Mouse (Mus musculus) liver, postnatal 0 days (tissue): ENCODE measurements at regions not wholly inside any gene's neighbourhood (a gene's known extent, or its start where the extent isn't known, plus 50 kb on each side); places are given as distances from the start of the nearest gene placed in this dataset.

ENCODE experiments used
- ATAC-seq: fragments of 200-750 bp; cut with Nextera tagmentation; 2 replicates; pipeline ENCODE4 v1.8.0; 2017; ENCODE audit warnings: mild to moderate bottlenecking, moderate library complexity
- DNase-seq: peaks from one replicate; pipeline ENCODE4 v3.0.0-alpha.2; 2016
- H3K27ac ChIP-seq: fragments of 300-500 bp; sonication (generic); 2 replicates; pipeline ENCODE4 v1.5.1; 2014; ENCODE audit warnings: antibody characterized with exemption, moderate library complexity, mild to moderate bottlenecking, low read depth
- H3K27me3 ChIP-seq: fragments of 300-500 bp; sonication (generic); 2 replicates; pipeline ENCODE4 v1.6.1; 2014; ENCODE audit warnings: low read length, control low read depth, mixed read lengths; ENCODE audit not compliant: insufficient read depth
- H3K36me3 ChIP-seq: fragments of 300-500 bp; sonication (generic); replicated peaks from 2 replicates; pipeline ENCODE4 v1.6.1; 2014; ENCODE audit warnings: mild to moderate bottlenecking, control low read depth, low read length, moderate library complexity, mixed read lengths; ENCODE audit not compliant: insufficient read depth
- H3K4me1 ChIP-seq: fragments of 300-500 bp; sonication (generic); 2 replicates; pipeline ENCODE4 v1.6.1; 2014; ENCODE audit warnings: antibody characterized with exemption, mild to moderate bottlenecking, control low read depth; ENCODE audit not compliant: insufficient read depth
- H3K4me2 ChIP-seq: fragments of 300-500 bp; sonication (generic); 2 replicates; pipeline ENCODE4 v1.6.1; 2014; ENCODE audit warnings: low read depth, mild to moderate bottlenecking, low read length, moderate library complexity, mixed read lengths
- H3K4me3 ChIP-seq: fragments of 300-500 bp; sonication (generic); 2 replicates; pipeline ENCODE4 v1.5.1; 2014; ENCODE audit warnings: low read depth, low read length
- H3K9ac ChIP-seq: fragments of 300-500 bp; sonication (generic); replicated peaks from 2 replicates; pipeline ENCODE4 v1.6.1; 2014; ENCODE audit warnings: mild to moderate bottlenecking, moderate library complexity
- H3K9me3 ChIP-seq: fragments of 300-500 bp; sonication (generic); 2 replicates; pipeline ENCODE4 v1.6.1; 2016; ENCODE audit warnings: mild to moderate bottlenecking, control low read depth, low read length, mixed read lengths
- CTCF ChIP-seq: sonication (generic); IDR thresholded peaks from 2 replicates; pipeline ENCODE4 v1.5.1; 2016; ENCODE audit warnings: antibody characterized with exemption, low read depth
- EP300 ChIP-seq: IDR thresholded peaks from 2 replicates; pipeline ENCODE4 v1.6.1; 2016; ENCODE audit warnings: antibody characterized with exemption, low read depth, mild to moderate bottlenecking
- WGBS: fragments of 180-500 bp; shearing (Covaris S2); extraction: QIAGEN DNeasy Blood & Tissue Kit; methylation state at CpG from one replicate; pipeline ENCODE4 v1.1.7; 2014; ENCODE audit not compliant: insufficient replicate concordance; 5-methylcytosine and 5-hydroxymethylcytosine counted together

GRCm38 (mm10) chr1:59426346-59427203 is 55.6 kb upstream of the Fzd7 start:
- DNase-seq: no peak
- no peak overlapping the region for H3K9ac ChIP-seq
- no peak overlapping the region for H3K4me2 ChIP-seq
- TF ChIP-seq CTCF (no peak), EP300 (no peak)
- 61% methylated on average over 10 of the region's 10 CpGs for WGBS
- no peaks in the 10 kb centered on the region for H3K36me3 ChIP-seq
- peaks cover 13% of the 10 kb centered on the region for H3K4me1 ChIP-seq
- ATAC-seq: no peak
- no peak overlapping the region for H3K4me3 ChIP-seq
- H3K9me3 ChIP-seq: no peaks in the 10 kb centered on the region
- H3K27me3 ChIP-seq: no peaks in the 10 kb centered on the region
- no peak overlapping the region for H3K27ac ChIP-seq

GRCm38 (mm10) chr1:59427204-59427557 is 55.0 kb upstream of the Fzd7 start:
- H3K4me3 ChIP-seq: no peak overlapping the region
- ATAC-seq: no peak
- no peaks in the 10 kb centered on the region for H3K36me3 ChIP-seq
- TF ChIP-seq CTCF (peak; percentile 60), EP300 (no peak)
- no peak for DNase-seq
- H3K9ac ChIP-seq: no peak overlapping the region
- no peak overlapping the region for H3K27ac ChIP-seq
- peaks cover 13% of the 10 kb centered on the region for H3K4me1 ChIP-seq
- H3K9me3 ChIP-seq: no peaks in the 10 kb centered on the region
- no peak overlapping the region for H3K4me2 ChIP-seq
- no peaks in the 10 kb centered on the region for H3K27me3 ChIP-seq
- 53% methylated on average over 5 of the region's 5 CpGs for WGBS

GRCm38 (mm10) chr1:59429289-59429688 is 52.9 kb upstream of the Fzd7 start:
- H3K4me3 ChIP-seq: no peak overlapping the region
- 82% methylated on average over 4 of the region's 4 CpGs for WGBS
- H3K36me3 ChIP-seq: no peaks in the 10 kb centered on the region
- no peaks in the 10 kb centered on the region for H3K9me3 ChIP-seq
- H3K4me2 ChIP-seq: no peak overlapping the region
- TF ChIP-seq EP300 (no peak), CTCF (no peak)
- no peak overlapping the region for H3K27ac ChIP-seq
- peaks cover 13% of the 10 kb centered on the region for H3K4me1 ChIP-seq
- H3K9ac ChIP-seq: no peak overlapping the region
- no peak for DNase-seq
- H3K27me3 ChIP-seq: no peaks in the 10 kb centered on the region
- no peak for ATAC-seq

- 54% methylated on average over 3 of the region's 3 CpGs for WGBS
- Histone ChIP-seq H3K4me3 (no peak overlapping the region), H3K4me2 (no peak overlapping the region), H3K4me1 (peaks cover 13% of the 10 kb centered on the region), H3K9ac (no peak overlapping the region), H3K27ac (peak overlapping the region; percentile 52; the same call in 1 of the 2 replicates), H3K36me3 (no peaks in the 10 kb centered on the region), H3K9me3 (no peaks in the 10 kb centered on the region), H3K27me3 (no peaks in the 10 kb centered on the region)
- no peak for TF ChIP-seq EP300
- TF ChIP-seq CTCF: no peak
- ATAC-seq (peak; percentile 80), DNase-seq (peak; percentile 33)
These were observed 52.0 kb upstream of the Fzd7 start for GRCm38 (mm10) chr1:59430234-59430633.

- 72% methylated on average over 6 of the region's 6 CpGs for WGBS
- no peak for DNase-seq
- H3K27ac ChIP-seq: peak overlapping the region; percentile 52; the same call in 1 of the 2 replicates
- H3K4me1 ChIP-seq: peaks cover 13% of the 10 kb centered on the region
- ATAC-seq: no peak
- no peak overlapping the region for H3K4me2 ChIP-seq
- TF ChIP-seq EP300 (no peak), CTCF (no peak)
- no peak overlapping the region for H3K4me3 ChIP-seq
- H3K9me3 ChIP-seq: no peaks in the 10 kb centered on the region
- H3K27me3 ChIP-seq: no peaks in the 10 kb centered on the region
- H3K36me3 ChIP-seq: no peaks in the 10 kb centered on the region
- no peak overlapping the region for H3K9ac ChIP-seq
These were observed 51.2 kb upstream of the Fzd7 start for GRCm38 (mm10) chr1:59430886-59431486.
